Mouse (Mus musculus): ENCODE measurements around the gene Polr3a. TPM values are rescaled to one million over a fixed set of nuclear protein-coding genes. Genes with fewer than 3 reads are reported as not detected.
"Not testable (repeated sequence)": the region's sequence is repeated elsewhere in the genome, so short reads cannot be mapped to it uniquely, and the experiment has no call there.

The Polr3a gene
- polyA plus RNA-seq, 1 experiment: 6.8 TPM

GRCm38 (mm10) chr14:24491266-24491981, 4.6 kb upstream of the Polr3a start:
- H3K27me3 ChIP-seq (ENCODE audit: control insufficient read depth, insufficient read depth, low read length): no peaks in the 10 kb centered on the region
- H3K36me3 ChIP-seq (ENCODE audit: control insufficient read depth, insufficient read depth, low read length): peaks cover 6% of the 10 kb centered on the region
- H3K4me3 ChIP-seq (ENCODE audit: control insufficient read depth, low read depth, low read length): peak overlapping the region; percentile 90
- TF ChIP-seq POLR2A (IDR thresholded peaks at IDR 0.05; ENCODE audit: control insufficient read depth, low read depth, low read length) (no peak), CTCF (IDR thresholded peaks at IDR 0.05; ENCODE audit: control insufficient read depth, insufficient read depth, insufficient replicate concordance, low read depth, low read length) (no peak)
- H3K27ac ChIP-seq (ENCODE audit: control insufficient read depth, insufficient read depth, low read depth, low read length): peak overlapping the region; percentile 64; the same call in 1 of the 2 replicates
- peaks cover 2% of the 10 kb centered on the region for H3K4me1 ChIP-seq (ENCODE audit: control insufficient read depth, insufficient read depth, low read length)

- TF ChIP-seq CTCF (IDR thresholded peaks at IDR 0.05; ENCODE audit: control insufficient read depth, insufficient read depth, insufficient replicate concordance, low read depth, low read length) (peak; percentile 20; the same call in 1 of the 2 replicates), POLR2A (IDR thresholded peaks at IDR 0.05; ENCODE audit: control insufficient read depth, low read depth, low read length) (peak; percentile 98)
- Histone ChIP-seq H3K36me3 (ENCODE audit: control insufficient read depth, insufficient read depth, low read length) (peaks cover 6% of the 10 kb centered on the region), H3K27ac (ENCODE audit: control insufficient read depth, insufficient read depth, low read depth, low read length) (peak overlapping the region; percentile 64), H3K4me1 (ENCODE audit: control insufficient read depth, insufficient read depth, low read length) (peaks cover 6% of the 10 kb centered on the region), H3K4me3 (ENCODE audit: control insufficient read depth, low read depth, low read length) (peak overlapping the region; percentile 90), H3K27me3 (ENCODE audit: control insufficient read depth, insufficient read depth, low read length) (no peaks in the 10 kb centered on the region)
These were observed 3.8 kb upstream of the Polr3a start for GRCm38 (mm10) chr14:24490468-24491265.

GRCm38 (mm10) chr14:24489772-24490171, 2.9 kb upstream of the Polr3a start:
- H3K4me3 ChIP-seq (ENCODE audit: control insufficient read depth, low read depth, low read length); H3K27me3 ChIP-seq (ENCODE audit: control insufficient read depth, insufficient read depth, low read length); H3K36me3 ChIP-seq (ENCODE audit: control insufficient read depth, insufficient read depth, low read length); H3K27ac ChIP-seq (ENCODE audit: control insufficient read depth, insufficient read depth, low read depth, low read length); H3K4me1 ChIP-seq (ENCODE audit: control insufficient read depth, insufficient read depth, low read length): not testable (repeated sequence)

- Histone ChIP-seq H3K27me3 (ENCODE audit: control insufficient read depth, insufficient read depth, low read length) (no peaks in the 10 kb centered on the region), H3K27ac (ENCODE audit: control insufficient read depth, insufficient read depth, low read depth, low read length) (peak overlapping the region; percentile 81; the same call in 1 of the 2 replicates), H3K4me3 (ENCODE audit: control insufficient read depth, low read depth, low read length) (peak overlapping the region; percentile 99), H3K36me3 (ENCODE audit: control insufficient read depth, insufficient read depth, low read length) (peaks cover 2% of the 10 kb centered on the region), H3K4me1 (ENCODE audit: control insufficient read depth, insufficient read depth, low read length) (peaks cover 6% of the 10 kb centered on the region)
- TF ChIP-seq CTCF (IDR thresholded peaks at IDR 0.05; ENCODE audit: control insufficient read depth, insufficient read depth, insufficient replicate concordance, low read depth, low read length) (no peak), POLR2A (IDR thresholded peaks at IDR 0.05; ENCODE audit: control insufficient read depth, low read depth, low read length) (no peak)
These were observed 554 bp downstream of the Polr3a start for GRCm38 (mm10) chr14:24486241-24486767.

- Histone ChIP-seq H3K4me3 (ENCODE audit: control insufficient read depth, low read depth, low read length) (no peak overlapping the region), H3K27ac (ENCODE audit: control insufficient read depth, insufficient read depth, low read depth, low read length) (no peak overlapping the region), H3K36me3 (ENCODE audit: control insufficient read depth, insufficient read depth, low read length) (peaks cover 8% of the 10 kb centered on the region)
These were observed 18.1 kb downstream of the Polr3a start for GRCm38 (mm10) chr14:24468806-24469205.

GRCm38 (mm10) chr14:24458191-24458590, 28.7 kb downstream of the Polr3a start:
- Histone ChIP-seq H3K4me3 (ENCODE audit: control insufficient read depth, low read depth, low read length) (no peak overlapping the region), H3K27ac (ENCODE audit: control insufficient read depth, insufficient read depth, low read depth, low read length) (no peak overlapping the region), H3K36me3 (ENCODE audit: control insufficient read depth, insufficient read depth, low read length) (peaks cover 6% of the 10 kb centered on the region), H3K27me3 (ENCODE audit: control insufficient read depth, insufficient read depth, low read length) (no peaks in the 10 kb centered on the region), H3K4me1 (ENCODE audit: control insufficient read depth, insufficient read depth, low read length) (no peaks in the 10 kb centered on the region)
- TF ChIP-seq POLR2A (IDR thresholded peaks at IDR 0.05; ENCODE audit: control insufficient read depth, low read depth, low read length) (no peak), CTCF (IDR thresholded peaks at IDR 0.05; ENCODE audit: control insufficient read depth, insufficient read depth, insufficient replicate concordance, low read depth, low read length) (no peak)

More at GRCm38 (mm10) chr14:24468806-24469205, 18.1 kb downstream of the Polr3a start:
- no peaks in the 10 kb centered on the region for H3K4me1 ChIP-seq (ENCODE audit: control insufficient read depth, insufficient read depth, low read length)
- no peaks in the 10 kb centered on the region for H3K27me3 ChIP-seq (ENCODE audit: control insufficient read depth, insufficient read depth, low read length)
- no peak for TF ChIP-seq POLR2A (IDR thresholded peaks at IDR 0.05; ENCODE audit: control insufficient read depth, low read depth, low read length)
- no peak for TF ChIP-seq CTCF (IDR thresholded peaks at IDR 0.05; ENCODE audit: control insufficient read depth, insufficient read depth, insufficient replicate concordance, low read depth, low read length)

- H3K4me3 ChIP-seq (ENCODE audit: control insufficient read depth, low read depth, low read length): peak overlapping the region; percentile 3; the same call in 1 of the 2 replicates
- H3K27ac ChIP-seq (ENCODE audit: control insufficient read depth, insufficient read depth, low read depth, low read length); H3K4me1 ChIP-seq (ENCODE audit: control insufficient read depth, insufficient read depth, low read length); H3K36me3 ChIP-seq (ENCODE audit: control insufficient read depth, insufficient read depth, low read length); H3K27me3 ChIP-seq (ENCODE audit: control insufficient read depth, insufficient read depth, low read length): not testable (repeated sequence)
These were observed 43.3 kb downstream of the Polr3a start for GRCm38 (mm10) chr14:24443529-24443928.

Other genes starting within 250 kb of the Polr3a start
- gene Dlg5, start 241.1 kb downstream of the Polr3a start, polyA plus RNA-seq (2012; rRNA removed): 3.4 and 5.8 TPM in 2 replicates
- gene E330034G19Rik, start 193.8 kb downstream of the Polr3a start, polyA plus RNA-seq (2012; rRNA removed): 6.7 and 7.9 TPM in 2 replicates
- 1,016 and 1,252 TPM in 2 replicates for gene Rps24, start 67 bp upstream of the Polr3a start, polyA plus RNA-seq (2012; rRNA removed)